Mouse (Mus musculus) neural tube, embryonic 14.5 days (tissue): ENCODE data around the gene Ints14. TPM values are rescaled to one million over a fixed set of nuclear protein-coding genes. Genes with fewer than 3 reads are reported as not detected.
"Not testable (repeated sequence)": the region's sequence is repeated elsewhere in the genome, so short reads cannot be mapped to it uniquely, and the experiment has no call there.

ENCODE experiments used
- ATAC-seq: fragments of 200-750 bp; cut with Nextera tagmentation; 2 replicates; pipeline ENCODE4 v1.8.0; 2017; ENCODE audit warnings: low read depth, mild to moderate bottlenecking, moderate TSS enrichment, moderate library complexity
- H3K27ac ChIP-seq: fragments of 300-500 bp; sonication (generic); 2 replicates; pipeline ENCODE4 v1.5.1; 2014; ENCODE audit warnings: low read depth, mild to moderate bottlenecking, control low read depth, low read length, moderate library complexity, mixed read lengths
- H3K27me3 ChIP-seq: fragments of 300-500 bp; sonication (generic); 2 replicates; pipeline ENCODE4 v1.6.1; 2014; ENCODE audit warnings: low read length; ENCODE audit not compliant: control insufficient read depth, insufficient read depth
- H3K36me3 ChIP-seq: fragments of 300-500 bp; sonication (generic); 2 replicates; pipeline ENCODE4 v1.6.1; 2014; ENCODE audit warnings: low read length, mixed read lengths; ENCODE audit not compliant: control insufficient read depth, insufficient read depth
- H3K4me1 ChIP-seq: fragments of 300-500 bp; sonication (generic); 2 replicates; pipeline ENCODE4 v1.6.1; 2014; ENCODE audit warnings: low read length; ENCODE audit not compliant: control insufficient read depth, insufficient read depth
- H3K4me2 ChIP-seq: fragments of 300-500 bp; sonication (generic); 2 replicates; pipeline ENCODE4 v1.6.1; 2014; ENCODE audit warnings: mild to moderate bottlenecking, low read depth, low read length, control low read depth
- H3K4me3 ChIP-seq: fragments of 300-500 bp; sonication (generic); 2 replicates; pipeline ENCODE4 v1.5.1; 2014; ENCODE audit warnings: low read depth, low read length, control low read depth, mixed read lengths
- H3K9ac ChIP-seq: fragments of 300-500 bp; sonication (generic); replicated peaks from 2 replicates; pipeline ENCODE4 v1.6.1; 2014; ENCODE audit warnings: low read depth, mild to moderate bottlenecking, control low read depth, low read length, mixed read lengths
- H3K9me3 ChIP-seq: fragments of 300-500 bp; sonication (generic); 2 replicates; pipeline ENCODE4 v1.6.1; 2016; ENCODE audit warnings: low read length; ENCODE audit not compliant: control insufficient read depth
- WGBS: fragments of 180-500 bp; shearing (Covaris S2); extraction: QIAGEN DNeasy Blood & Tissue Kit; methylation state at CpG from one replicate; pipeline ENCODE4 v1.1.7; 2014; 5-methylcytosine and 5-hydroxymethylcytosine counted together
- polyA plus RNA-seq: library from polyadenylated mRNA; unstranded; fragments of >200 nt; fragmentation: Nextera tagmentation; extraction: Ambion mirVana; gene quantifications from 2 replicates; pipeline ENCODE4 v1.2.1, GENCODE M21; 2014

Ints14 gene
- polyA plus RNA-seq, 1 experiment from 2014 or later: 37.3 TPM

GRCm38 (mm10) chr9:64980548-64980947 is 19.8 kb downstream of the Ints14 start:
- H3K4me2 ChIP-seq: no peak overlapping the region
- no peak overlapping the region for H3K4me3 ChIP-seq
- ATAC-seq: no peak
- H3K27me3 ChIP-seq: no peaks in the 10 kb centered on the region
- peaks cover 62% of the 10 kb centered on the region for H3K36me3 ChIP-seq
- WGBS: 86% methylated on average over 3 of the region's 3 CpGs
- H3K9me3 ChIP-seq: no peaks in the 10 kb centered on the region
- H3K27ac ChIP-seq: no peak overlapping the region
- H3K9ac ChIP-seq: no peak overlapping the region
- no peaks in the 10 kb centered on the region for H3K4me1 ChIP-seq

DNA sequence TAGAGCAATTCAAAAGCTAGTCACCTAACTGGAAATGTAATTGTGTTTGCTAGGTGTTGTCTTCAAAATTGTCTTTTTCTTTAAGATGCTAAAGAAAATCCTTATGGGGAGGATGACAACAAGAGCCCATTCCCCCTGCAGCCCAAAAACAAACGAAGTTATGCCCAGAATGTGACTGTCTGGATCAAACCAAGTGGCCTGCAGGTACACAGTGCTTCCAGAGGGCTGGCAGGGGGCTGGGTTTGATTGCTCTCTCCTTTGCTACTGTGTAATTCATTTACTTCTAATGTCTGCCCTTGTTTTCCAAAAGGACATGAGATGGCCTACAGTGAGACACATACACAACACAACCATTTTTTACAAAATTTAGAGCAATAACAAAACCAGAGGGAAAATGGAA is 21.2 kb downstream of the Ints14 start:
- no peak for ATAC-seq
- H3K36me3 ChIP-seq: peaks cover 61% of the 10 kb centered on the region
- WGBS: 72% methylated on average over 1 of the region's 1 CpGs

DNA sequence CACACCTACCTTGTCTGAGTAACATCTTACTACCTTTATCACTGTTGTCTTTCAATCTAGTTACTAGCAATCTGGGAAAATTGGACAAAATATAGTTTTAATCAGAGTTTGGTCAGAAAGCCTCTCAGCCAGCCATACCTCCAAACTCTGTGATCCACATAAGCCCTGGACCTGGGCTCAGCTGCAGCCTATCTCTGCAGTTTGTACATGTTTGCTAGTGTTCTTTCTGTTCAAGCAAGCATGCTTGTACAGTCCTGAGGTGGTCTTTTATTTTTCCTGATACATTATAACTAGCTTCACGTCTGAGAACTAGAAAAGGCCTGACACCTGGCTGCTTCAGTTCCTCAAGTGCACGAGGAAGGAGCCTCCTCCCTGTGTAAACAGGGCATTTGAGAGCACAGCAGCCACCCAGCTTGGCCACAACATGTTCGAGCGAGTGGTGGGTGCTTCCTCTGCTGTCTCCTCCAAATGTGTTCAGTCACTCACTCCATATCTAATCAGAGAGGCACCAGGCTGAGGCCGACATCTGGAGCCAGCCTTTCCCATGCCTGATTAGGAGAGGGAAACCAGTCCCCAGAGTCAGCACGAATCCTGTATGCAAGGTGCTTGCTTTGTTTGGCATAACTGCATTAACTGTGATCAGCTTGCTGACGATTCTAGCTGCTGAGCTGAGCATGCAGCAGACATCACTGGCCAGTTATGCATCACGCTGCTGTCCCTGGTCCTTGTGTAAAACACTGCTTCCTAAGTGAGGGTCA is 24.5 kb downstream of the Ints14 start:
- peaks cover 64% of the 10 kb centered on the region for H3K36me3 ChIP-seq
- no peaks in the 10 kb centered on the region for H3K9me3 ChIP-seq
- no peak for ATAC-seq
- H3K4me1 ChIP-seq: no peaks in the 10 kb centered on the region
- no peak overlapping the region for H3K4me2 ChIP-seq
- H3K27ac ChIP-seq: no peak overlapping the region
- WGBS: 88% methylated on average over 8 of the region's 8 CpGs
- H3K9ac ChIP-seq: no peak overlapping the region
- H3K4me3 ChIP-seq: no peak overlapping the region
- no peaks in the 10 kb centered on the region for H3K27me3 ChIP-seq

More for the DNA sequence above, 21.2 kb downstream of the Ints14 start:
- Histone ChIP-seq H3K27ac (no peak overlapping the region), H3K9me3 (no peaks in the 10 kb centered on the region), H3K4me3 (no peak overlapping the region), H3K4me2 (no peak overlapping the region), H3K4me1 (no peaks in the 10 kb centered on the region), H3K27me3 (no peaks in the 10 kb centered on the region), H3K9ac (no peak overlapping the region)

DNA sequence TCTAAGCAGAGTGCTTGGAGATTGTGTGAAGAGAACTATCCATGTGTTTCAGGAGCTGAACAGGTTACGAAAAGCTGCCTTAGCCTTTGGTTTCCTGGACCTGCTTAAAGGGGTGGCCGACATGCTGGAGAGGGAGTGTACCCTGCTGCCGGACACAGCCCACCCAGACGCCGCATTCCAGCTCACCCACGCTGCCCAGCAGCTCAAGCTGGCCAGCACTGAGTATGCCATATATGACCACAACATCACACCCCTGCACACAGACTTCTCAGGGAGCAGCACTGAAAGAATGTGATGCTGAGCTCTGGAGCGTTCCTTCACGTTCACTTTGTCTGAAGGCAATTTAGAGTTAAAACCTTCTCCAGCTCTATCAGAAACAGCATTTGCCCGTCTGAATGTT is 25.1 kb downstream of the Ints14 start:
- no peak overlapping the region for H3K4me3 ChIP-seq
- no peak for ATAC-seq
- H3K9ac ChIP-seq: no peak overlapping the region
- no peak overlapping the region for H3K4me2 ChIP-seq
- H3K27ac ChIP-seq: no peak overlapping the region
- H3K27me3 ChIP-seq: no peaks in the 10 kb centered on the region
- no peaks in the 10 kb centered on the region for H3K9me3 ChIP-seq
- H3K36me3 ChIP-seq: peaks cover 63% of the 10 kb centered on the region
- WGBS: 87% methylated on average over 9 of the region's 9 CpGs
- H3K4me1 ChIP-seq: no peaks in the 10 kb centered on the region

DNA sequence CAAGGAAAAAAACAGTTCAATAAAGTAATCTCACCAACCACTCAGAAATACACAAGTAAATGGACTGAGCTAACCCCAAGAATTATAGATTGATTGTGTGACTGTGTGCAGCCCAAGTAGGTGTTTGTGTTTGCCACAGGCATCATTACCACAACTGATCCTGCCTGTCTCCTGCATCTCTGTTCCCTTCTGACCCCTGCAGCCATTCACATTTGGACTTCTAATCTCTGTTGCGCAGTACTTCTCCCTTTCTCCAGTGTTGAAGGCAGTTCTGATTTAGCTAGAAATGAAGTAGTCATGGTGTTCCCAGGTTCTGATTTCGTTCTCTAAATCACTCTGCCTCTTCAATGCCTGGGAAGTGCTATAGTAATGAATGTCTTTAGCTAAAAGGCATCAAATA is 26.9 kb downstream of the Ints14 start:
- 97% methylated on average over 2 of the region's 2 CpGs for WGBS
- peaks cover 64% of the 10 kb centered on the region for H3K36me3 ChIP-seq

DNA sequence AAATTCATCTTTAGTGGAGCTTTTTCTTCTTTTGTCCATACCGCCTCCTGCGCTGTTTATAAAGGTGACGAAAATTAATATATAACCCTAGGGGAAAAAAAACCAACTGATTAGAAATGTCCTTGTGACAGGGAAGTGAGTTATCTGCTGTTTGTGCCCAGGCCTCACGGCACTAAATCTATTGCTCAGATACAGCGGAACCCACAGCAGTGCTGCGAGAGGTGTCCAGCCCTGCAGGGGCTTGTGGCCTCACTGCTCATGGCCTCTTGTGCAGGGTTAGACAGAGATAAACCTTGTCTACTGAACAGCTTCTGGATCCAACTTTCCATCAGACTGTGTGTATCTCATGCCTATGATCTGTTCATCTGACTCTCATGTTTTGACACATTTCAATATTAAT is 27.7 kb downstream of the Ints14 start:
- WGBS: 87% methylated on average over 6 of the region's 6 CpGs
- Histone ChIP-seq H3K4me1 (no peaks in the 10 kb centered on the region), H3K4me3 (no peak overlapping the region), H3K9me3 (no peaks in the 10 kb centered on the region), H3K27ac (no peak overlapping the region), H3K9ac (no peak overlapping the region), H3K36me3 (peaks cover 64% of the 10 kb centered on the region), H3K4me2 (no peak overlapping the region), H3K27me3 (no peaks in the 10 kb centered on the region)
- ATAC-seq: no peak

More for the DNA sequence above, 26.9 kb downstream of the Ints14 start:
- H3K27ac ChIP-seq: no peak overlapping the region
- no peak overlapping the region for H3K4me2 ChIP-seq
- H3K9me3 ChIP-seq: no peaks in the 10 kb centered on the region
- ATAC-seq: no peak
- H3K4me3 ChIP-seq: no peak overlapping the region
- no peak overlapping the region for H3K9ac ChIP-seq
- no peaks in the 10 kb centered on the region for H3K27me3 ChIP-seq
- no peaks in the 10 kb centered on the region for H3K4me1 ChIP-seq

DNA sequence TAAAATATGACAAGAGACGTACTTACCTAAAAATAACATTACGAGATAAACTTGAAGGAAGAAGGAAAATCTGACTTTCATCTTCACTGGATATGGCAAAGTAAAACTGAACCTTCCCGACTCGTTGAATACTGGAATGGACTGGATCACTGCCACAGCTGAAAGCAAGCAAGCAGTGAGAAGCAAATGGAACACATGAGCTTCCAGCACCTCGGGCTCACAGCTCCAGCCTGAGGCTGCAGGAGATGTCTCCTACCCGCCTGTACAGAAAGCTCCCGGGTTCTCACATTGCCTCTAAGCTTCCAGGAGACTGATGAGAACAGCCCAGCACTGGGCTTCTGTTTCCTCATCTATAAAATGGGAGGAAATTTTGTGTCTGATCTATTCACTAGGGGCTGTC is 29.6 kb downstream of the Ints14 start:
- Histone ChIP-seq H3K4me2 (no peak overlapping the region), H3K27me3 (no peaks in the 10 kb centered on the region), H3K27ac (no peak overlapping the region), H3K9ac (no peak overlapping the region), H3K4me3 (no peak overlapping the region), H3K4me1 (no peaks in the 10 kb centered on the region), H3K36me3 (peaks cover 58% of the 10 kb centered on the region), H3K9me3 (no peaks in the 10 kb centered on the region)
- no peak for ATAC-seq
- 95% methylated on average over 7 of the region's 7 CpGs for WGBS

DNA sequence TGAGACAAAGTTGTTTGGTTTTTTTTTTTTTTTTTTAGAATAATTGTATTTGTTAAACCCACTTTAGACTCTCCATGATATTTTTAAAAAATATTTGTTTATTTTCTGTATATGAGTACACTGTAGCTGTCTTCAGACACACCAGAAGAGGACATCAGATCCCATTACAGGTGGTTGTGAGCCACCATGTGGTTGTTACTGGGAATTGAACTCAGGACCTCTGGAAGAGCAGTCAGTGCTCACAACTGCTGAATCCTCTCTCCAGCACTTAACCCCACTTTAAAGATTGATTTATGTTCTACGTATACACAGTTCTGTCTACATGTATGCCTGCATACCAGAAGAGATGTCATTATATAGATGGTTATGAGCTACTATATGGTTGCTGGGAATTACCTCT is 34.8 kb downstream of the Ints14 start:
- H3K27ac ChIP-seq, H3K9me3 ChIP-seq, H3K4me3 ChIP-seq, H3K27me3 ChIP-seq, H3K4me2 ChIP-seq, ATAC-seq, H3K4me1 ChIP-seq, H3K9ac ChIP-seq: not testable (repeated sequence)
- WGBS: 94% methylated on average over 1 of the region's 1 CpGs
- peaks cover 56% of the 10 kb centered on the region for H3K36me3 ChIP-seq

DNA sequence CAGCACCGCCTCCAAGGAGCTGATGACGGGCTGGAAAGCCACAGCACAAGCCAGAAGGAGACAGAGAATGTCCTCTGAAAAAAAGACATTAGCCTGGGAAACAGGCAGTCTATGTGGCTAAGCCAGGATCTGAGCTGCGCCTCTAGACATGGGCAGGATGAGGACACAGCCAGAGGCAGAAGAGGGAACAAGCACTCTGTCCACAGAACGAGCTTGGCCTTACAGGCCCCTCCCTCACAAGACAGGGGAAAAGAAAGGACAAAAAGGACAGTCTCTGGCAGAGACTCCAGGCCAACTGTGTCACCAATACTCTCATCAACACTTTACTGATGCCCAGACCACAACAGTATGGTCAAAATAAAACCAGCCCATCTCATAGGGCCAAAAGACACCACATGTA is 40.8 kb downstream of the Ints14 start:
- ATAC-seq: no peak
- H3K27ac ChIP-seq: no peak overlapping the region
- no peak overlapping the region for H3K9ac ChIP-seq
- H3K36me3 ChIP-seq: peaks cover 56% of the 10 kb centered on the region
- H3K4me3 ChIP-seq: no peak overlapping the region
- H3K4me1 ChIP-seq: no peaks in the 10 kb centered on the region
- H3K9me3 ChIP-seq: no peaks in the 10 kb centered on the region
- 52% methylated on average over 4 of the region's 4 CpGs for WGBS
- no peak overlapping the region for H3K4me2 ChIP-seq
- no peaks in the 10 kb centered on the region for H3K27me3 ChIP-seq
